Mouse (Mus musculus) midbrain, embryonic 12.5 days (tissue): Measurements from ENCODE around the gene Arhgap9. TPM values are rescaled to one million over a fixed set of nuclear protein-coding genes. Genes with fewer than 3 reads are reported as not detected.

Source experiments
- ATAC-seq: fragments of 200-750 bp; cut with Nextera tagmentation; 2 replicates; pipeline ENCODE4 v1.8.0; 2017; ENCODE audit warnings: low read depth, moderate TSS enrichment, moderate library complexity; ENCODE audit not compliant: low FRiP score
- H3K27ac ChIP-seq: fragments of 300-500 bp; sonication (generic); replicated peaks from 2 replicates; pipeline ENCODE4 v1.5.1; 2016; ENCODE audit warnings: mild to moderate bottlenecking
- H3K27me3 ChIP-seq: fragments of 300-500 bp; sonication (generic); 2 replicates; pipeline ENCODE4 v1.6.1; 2016; ENCODE audit warnings: mild to moderate bottlenecking
- H3K36me3 ChIP-seq: fragments of 300-500 bp; sonication (generic); 2 replicates; pipeline ENCODE4 v1.6.1; 2016
- H3K4me1 ChIP-seq: fragments of 300-500 bp; sonication (generic); 2 replicates; pipeline ENCODE4 v1.6.1; 2016
- H3K4me2 ChIP-seq: fragments of 300-500 bp; sonication (generic); replicated peaks from 2 replicates; pipeline ENCODE4 v1.6.1; 2016; ENCODE audit warnings: mild to moderate bottlenecking, moderate library complexity
- H3K4me3 ChIP-seq: fragments of 300-500 bp; sonication (generic); 2 replicates; pipeline ENCODE4 v1.5.1; 2016; ENCODE audit warnings: mild to moderate bottlenecking
- H3K9ac ChIP-seq: fragments of 300-500 bp; sonication (generic); replicated peaks from 2 replicates; pipeline ENCODE4 v1.6.1; 2016; ENCODE audit warnings: mild to moderate bottlenecking, moderate library complexity
- H3K9me3 ChIP-seq: fragments of 300-500 bp; sonication (generic); 2 replicates; pipeline ENCODE4 v1.6.1; 2016; ENCODE audit warnings: mild to moderate bottlenecking
- WGBS: fragments of 180-500 bp; shearing (Covaris S2); methylation state at CpG from one replicate; pipeline ENCODE4 v1.1.7; 2016; 5-methylcytosine and 5-hydroxymethylcytosine counted together
- polyA plus RNA-seq: library from polyadenylated mRNA; unstranded; fragments of >200 nt; fragmentation: Nextera tagmentation; extraction: Ambion mirVana; gene quantifications from 2 replicates; pipeline ENCODE4 v1.2.1, GENCODE M21; 2016

Arhgap9 gene
- polyA plus RNA-seq, 1 experiment from 2014 or later = 1.1 TPM

DNA sequence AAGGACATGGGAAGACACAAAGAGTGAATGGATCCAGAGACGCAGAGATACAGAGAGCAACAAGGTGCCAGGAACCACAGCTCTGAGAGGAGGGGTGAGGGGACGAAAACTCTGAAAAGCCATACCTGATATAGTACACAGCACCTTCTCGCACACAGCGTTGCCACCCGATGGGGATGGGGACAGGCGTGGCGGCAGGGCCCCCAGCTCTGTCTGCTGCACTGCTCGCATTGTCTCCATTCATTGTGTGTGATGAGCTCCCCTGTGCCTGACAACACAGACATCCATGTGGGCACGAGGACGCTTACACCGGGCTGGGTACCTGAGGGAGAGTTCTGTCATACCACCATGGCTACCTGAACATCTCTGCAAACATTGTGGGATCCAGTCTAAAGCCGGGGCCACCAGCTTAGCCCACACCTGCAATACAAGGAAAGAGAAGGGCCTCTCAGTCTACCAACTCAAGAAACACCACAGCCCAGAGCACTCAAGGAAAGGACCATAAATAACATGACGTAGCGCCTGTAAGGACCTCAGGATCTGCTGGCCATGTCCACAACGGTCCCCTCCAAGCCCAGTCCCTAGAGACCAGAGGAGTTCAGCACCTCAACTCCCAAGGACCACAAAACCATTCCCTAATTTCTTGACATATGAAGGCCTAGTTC is 34.4 kb upstream of the Arhgap9 start:
- WGBS = 73% methylated on average over 15 of the region's 15 CpGs
- peak overlapping the region; percentile 94 for H3K4me2 ChIP-seq
- no peak for ATAC-seq

GRCm38 (mm10) chr10:127287936-127288293 is 33.8 kb upstream of the Arhgap9 start:
- Histone ChIP-seq H3K36me3 (peaks cover 44% of the 10 kb centered on the region), H3K27me3 (no peaks in the 10 kb centered on the region), H3K27ac (peak overlapping the region; percentile 98), H3K9ac (peak overlapping the region; percentile 89), H3K4me2 (peak overlapping the region; percentile 94), H3K9me3 (no peaks in the 10 kb centered on the region), H3K4me3 (peak overlapping the region; percentile 77), H3K4me1 (peaks cover 59% of the 10 kb centered on the region)
- WGBS = 1% methylated on average over 3 of the region's 3 CpGs
- no peak for ATAC-seq

More for the DNA sequence above, 34.4 kb upstream of the Arhgap9 start:
- Histone ChIP-seq H3K9ac (peak overlapping the region; percentile 89), H3K27me3 (no peaks in the 10 kb centered on the region), H3K4me1 (peaks cover 57% of the 10 kb centered on the region), H3K36me3 (peaks cover 49% of the 10 kb centered on the region), H3K9me3 (no peaks in the 10 kb centered on the region), H3K27ac (peak overlapping the region; percentile 98), H3K4me3 (peak overlapping the region; percentile 77)

DNA sequence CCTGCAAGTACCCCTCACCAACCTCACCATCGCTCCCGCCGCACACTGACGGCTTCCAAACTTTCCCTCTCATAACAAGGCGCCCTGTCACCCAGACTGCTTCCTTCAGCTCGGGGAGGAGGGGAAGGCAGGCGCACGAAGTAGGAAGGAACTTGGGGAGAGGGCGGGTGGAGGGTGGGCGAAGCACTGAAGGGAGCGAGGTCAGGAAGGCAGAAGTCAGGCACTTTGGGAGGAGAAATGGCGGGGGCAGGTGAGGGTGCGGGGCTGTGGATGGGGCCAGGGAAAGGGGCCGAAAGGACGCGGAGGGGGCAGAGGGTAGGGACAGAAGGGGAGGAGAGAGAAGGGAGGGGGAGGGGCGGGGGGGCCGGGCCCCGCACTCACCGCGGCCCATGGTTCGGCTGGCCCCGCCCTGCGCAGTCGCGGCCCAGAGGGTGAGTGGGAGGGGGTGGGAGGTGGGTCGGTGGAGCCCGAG is 33.4 kb upstream of the Arhgap9 start:
- H3K9me3 ChIP-seq = no peaks in the 10 kb centered on the region
- H3K4me2 ChIP-seq = peak overlapping the region; percentile 94
- H3K4me1 ChIP-seq = peaks cover 59% of the 10 kb centered on the region
- peaks cover 44% of the 10 kb centered on the region for H3K36me3 ChIP-seq
- peak overlapping the region; percentile 77 for H3K4me3 ChIP-seq
- H3K27ac ChIP-seq = peak overlapping the region; percentile 98
- H3K27me3 ChIP-seq = no peaks in the 10 kb centered on the region
- under 1% methylated on average over 13 of the region's 28 CpGs for WGBS
- peak; percentile 3; the same call in 1 of the 2 replicates for ATAC-seq
- H3K9ac ChIP-seq = peak overlapping the region; percentile 89

- H3K4me3 ChIP-seq = peak within 1 kb of the TSS; percentile 77
- H3K36me3 ChIP-seq = peaks cover 44% of the 10 kb centered on the region
- H3K27me3 ChIP-seq = no peaks in the 10 kb centered on the region
- H3K4me2 ChIP-seq = peak within 1 kb of the TSS; percentile 94
- H3K9me3 ChIP-seq = no peaks in the 10 kb centered on the region
- peak within 1 kb of the TSS; percentile 89 for H3K9ac ChIP-seq
- WGBS = under 1% methylated on average over 50 of the region's 65 CpGs
- H3K27ac ChIP-seq = peak within 1 kb of the TSS; percentile 98
- peak; percentile 23 for ATAC-seq
- H3K4me1 ChIP-seq = peaks cover 59% of the 10 kb centered on the region
Measured at GRCm38 (mm10) chr10:127288800-127289572, 32.8 kb upstream of the Arhgap9 start, which contains the start of gene Mbd6. TSS of gene Mbd6 (minus strand) at chr10:127289018.

- H3K27me3 ChIP-seq = no peaks in the 10 kb centered on the region
- WGBS = 2% methylated on average over 15 of the region's 15 CpGs
- H3K9me3 ChIP-seq = no peaks in the 10 kb centered on the region
- H3K4me3 ChIP-seq = peak overlapping the region; percentile 77
- peak overlapping the region; percentile 94 for H3K4me2 ChIP-seq
- peak overlapping the region; percentile 89 for H3K9ac ChIP-seq
- peaks cover 44% of the 10 kb centered on the region for H3K36me3 ChIP-seq
- peak overlapping the region; percentile 98 for H3K27ac ChIP-seq
- H3K4me1 ChIP-seq = peaks cover 57% of the 10 kb centered on the region
- ATAC-seq = peak; percentile 8
Measured at GRCm38 (mm10) chr10:127289573-127290191, 32.1 kb upstream of the Arhgap9 start.

DNA sequence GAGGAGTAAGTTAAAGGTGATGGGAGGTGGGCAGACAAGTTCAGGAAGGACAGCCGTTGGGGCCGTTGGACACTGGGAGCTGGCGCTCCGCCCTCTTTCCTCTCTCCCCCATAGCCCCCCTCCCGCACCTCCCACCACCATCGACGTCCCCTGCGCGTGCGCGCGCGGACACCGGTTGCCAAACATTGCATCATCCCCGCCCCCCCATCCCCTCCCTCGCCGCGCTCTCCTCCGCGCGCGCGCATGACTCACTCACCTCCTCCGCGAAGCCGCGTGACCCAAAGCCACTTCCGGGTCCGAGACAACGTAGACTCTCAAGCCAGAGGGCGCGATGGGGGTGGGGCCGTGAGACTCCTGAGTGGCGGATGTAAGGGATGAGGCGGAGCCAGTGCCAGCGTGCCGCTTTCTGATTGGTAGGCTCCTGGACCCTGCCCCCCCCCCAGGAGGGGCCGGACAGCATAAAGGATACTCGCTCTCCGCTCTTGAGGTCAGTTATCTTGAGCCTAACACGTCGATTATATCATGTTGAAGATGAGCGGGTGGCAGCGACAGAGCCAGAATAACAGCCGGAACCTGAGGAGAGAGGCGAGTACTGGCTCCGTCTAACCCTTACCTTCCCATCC is 31.3 kb upstream of the Arhgap9 start:
- H3K4me3 ChIP-seq = peak overlapping the region; percentile 77
- peak; percentile 89 for ATAC-seq
- H3K9me3 ChIP-seq = no peaks in the 10 kb centered on the region
- H3K27ac ChIP-seq = peak overlapping the region; percentile 98
- WGBS = 0% methylated on average over 47 of the region's 47 CpGs
- H3K9ac ChIP-seq = peak overlapping the region; percentile 74
- peak overlapping the region; percentile 94 for H3K4me2 ChIP-seq
- peaks cover 51% of the 10 kb centered on the region for H3K4me1 ChIP-seq
- no peaks in the 10 kb centered on the region for H3K27me3 ChIP-seq
- H3K36me3 ChIP-seq = peaks cover 44% of the 10 kb centered on the region

GRCm38 (mm10) chr10:127290930-127291880 is 30.6 kb upstream of the Arhgap9 start:
- ATAC-seq = peak; percentile 55
- H3K4me3 ChIP-seq = peak overlapping the region; percentile 77
- no peaks in the 10 kb centered on the region for H3K27me3 ChIP-seq
- H3K9me3 ChIP-seq = no peaks in the 10 kb centered on the region
- 3% methylated on average over 19 of the region's 19 CpGs for WGBS
- peak overlapping the region; percentile 98 for H3K27ac ChIP-seq
- H3K9ac ChIP-seq = peak overlapping the region; percentile 74
- peaks cover 44% of the 10 kb centered on the region for H3K36me3 ChIP-seq
- H3K4me1 ChIP-seq = peaks cover 43% of the 10 kb centered on the region
- H3K4me2 ChIP-seq = peak overlapping the region; percentile 94

DNA sequence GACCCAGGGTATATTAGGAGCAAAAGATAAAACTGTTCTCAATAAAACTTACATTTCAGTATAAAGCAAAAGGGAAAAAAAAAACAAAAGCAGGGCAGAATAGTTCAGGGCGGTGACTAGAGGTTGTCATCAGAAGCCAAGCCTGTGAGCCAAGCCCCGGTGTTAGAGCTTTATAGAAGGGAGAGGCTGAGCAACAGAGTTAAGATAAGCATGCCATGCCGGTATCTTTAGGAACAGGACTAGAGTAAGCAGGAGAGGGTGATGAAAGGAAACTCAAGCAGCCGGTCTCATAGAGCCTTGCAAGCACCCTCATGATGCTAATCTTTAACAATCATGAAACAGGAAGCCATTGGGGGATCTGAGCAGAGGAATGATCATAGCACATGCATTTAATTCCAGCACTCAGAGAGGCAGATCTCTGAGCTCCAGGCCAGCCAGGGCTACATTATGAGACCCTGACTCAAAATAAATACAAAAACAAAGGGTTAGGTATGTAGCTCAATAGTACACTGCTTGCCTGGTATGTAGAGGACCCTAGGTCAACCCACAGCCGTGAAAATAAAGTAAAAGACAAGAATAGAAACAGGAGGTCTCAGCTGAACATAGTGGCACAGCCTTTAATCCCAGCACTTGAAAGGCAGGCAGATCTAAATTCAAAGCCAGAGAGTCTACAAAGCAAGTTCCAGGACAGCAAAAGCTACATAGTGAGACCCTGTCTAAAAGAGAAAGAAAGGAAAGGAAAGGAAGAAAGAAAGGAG is 29.7 kb upstream of the Arhgap9 start:
- Histone ChIP-seq H3K27me3 (no peaks in the 10 kb centered on the region), H3K36me3 (peaks cover 44% of the 10 kb centered on the region), H3K4me1 (peaks cover 34% of the 10 kb centered on the region), H3K4me3 (peak overlapping the region; percentile 77), H3K9ac (peak overlapping the region; percentile 74; the same call in 1 of the 2 replicates), H3K9me3 (no peaks in the 10 kb centered on the region), H3K27ac (peak overlapping the region; percentile 98), H3K4me2 (peak overlapping the region; percentile 94)
- WGBS = 51% methylated on average over 5 of the region's 5 CpGs
- no peak for ATAC-seq

DNA sequence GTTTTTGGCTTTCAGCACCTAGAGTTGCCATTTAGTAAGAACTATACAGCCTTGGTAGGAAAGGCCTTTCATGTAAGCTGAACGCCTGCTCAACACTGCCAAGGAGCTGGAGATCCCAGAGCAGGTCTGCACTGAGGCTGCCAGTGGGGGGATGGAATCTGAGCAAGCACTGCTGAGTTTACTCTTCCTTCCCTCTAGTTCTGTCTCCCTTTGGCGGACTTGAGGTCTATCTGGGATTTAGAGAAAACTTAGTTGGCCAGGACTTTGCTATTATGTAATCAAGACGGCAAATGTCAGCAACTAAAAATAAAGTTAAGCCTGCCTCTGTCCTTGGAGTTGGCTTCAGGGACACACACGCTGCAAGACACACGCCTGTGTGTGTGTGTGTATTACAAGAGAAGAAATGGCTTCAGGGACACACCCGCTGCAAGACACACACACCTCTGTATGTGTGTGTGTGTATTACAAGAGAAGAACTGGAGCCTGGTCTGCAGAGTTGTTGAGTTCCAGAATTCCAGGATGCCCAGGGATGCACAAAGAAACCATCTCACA is 28.7 kb upstream of the Arhgap9 start:
- H3K27ac ChIP-seq = no peak overlapping the region
- no peaks in the 10 kb centered on the region for H3K9me3 ChIP-seq
- no peak for ATAC-seq
- 88% methylated on average over 6 of the region's 6 CpGs for WGBS
- H3K36me3 ChIP-seq = peaks cover 51% of the 10 kb centered on the region
- H3K27me3 ChIP-seq = no peaks in the 10 kb centered on the region
- H3K4me2 ChIP-seq = no peak overlapping the region
- no peak overlapping the region for H3K4me3 ChIP-seq
- no peak overlapping the region; the same call in 1 of the 2 replicates for H3K9ac ChIP-seq
- peaks cover 24% of the 10 kb centered on the region for H3K4me1 ChIP-seq

DNA sequence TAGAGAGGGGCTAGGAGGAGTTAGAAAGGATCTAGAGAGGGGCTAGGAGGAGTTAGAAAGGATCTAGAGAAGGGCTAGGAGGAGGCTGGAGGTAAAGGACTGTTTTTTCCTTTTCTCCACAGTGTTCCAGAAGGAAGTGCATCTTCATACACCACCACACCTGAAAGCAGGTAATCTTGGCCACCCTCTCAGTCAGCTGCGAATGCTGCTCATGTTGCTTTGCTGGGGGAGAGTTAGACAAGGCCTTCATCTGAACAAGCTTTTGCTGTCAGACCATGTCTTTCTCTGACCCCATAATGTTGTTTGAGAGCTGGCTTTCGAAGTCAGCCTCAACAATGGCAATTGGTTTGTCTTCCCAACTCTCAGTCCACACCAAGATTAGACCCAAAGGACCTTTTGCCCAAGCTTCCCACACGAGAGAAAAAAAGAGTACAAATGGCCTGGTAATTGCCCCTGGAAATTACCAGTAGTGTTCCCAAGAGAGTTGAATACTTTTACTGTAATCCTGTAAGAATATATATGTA is 28.1 kb upstream of the Arhgap9 start:
- WGBS = 92% methylated on average over 3 of the region's 3 CpGs
- ATAC-seq = no peak
- H3K36me3 ChIP-seq = peaks cover 57% of the 10 kb centered on the region

More for the DNA sequence above, 28.1 kb upstream of the Arhgap9 start:
- Histone ChIP-seq H3K27ac (no peak overlapping the region), H3K4me1 (peaks cover 23% of the 10 kb centered on the region), H3K9me3 (no peaks in the 10 kb centered on the region), H3K27me3 (no peaks in the 10 kb centered on the region), H3K9ac (no peak overlapping the region), H3K4me3 (no peak overlapping the region), H3K4me2 (no peak overlapping the region)
